23 mouse cellular contexts compared by ENCODE assay signal in genomic region chr11:34087064-34087463, GRCm38 (mm10). TPM values are rescaled to one million over a fixed set of nuclear protein-coding genes. Genes with fewer than 3 reads are reported as not detected.
DNase-seq lines count a peak whose midpoint lies in the region; ATAC-seq and TF ChIP-seq lines count a peak whose summit lies in the region.
"Had no signal": no experiment of that assay in that cellular context is flagged by ENCODE, and none has a peak within 500 bp of the region (broad histone marks: within the 10 kb centered on the region; RNA-seq: fewer than 3 reads in every experiment).

No protein-coding gene starts in this region.

- H3K27ac ChIP-seq in embryonic facial prominence, embryonic 11.5 days (replicated peaks; ENCODE audit: low read depth, low read length), result no peak overlapping the region
- H3K27ac ChIP-seq in embryonic facial prominence, embryonic 10.5 days (replicated peaks), result no peak overlapping the region
- H3K27ac ChIP-seq in intestine, postnatal 0 days (ENCODE audit: low read depth, low read length), result no peak overlapping the region
- no peak overlapping the region for H3K27ac ChIP-seq in intestine, embryonic 15.5 days
- no peak overlapping the region for H3K27ac ChIP-seq in lung, postnatal 0 days (ENCODE audit: low read length)
- H3K27ac ChIP-seq: embryonic facial prominence, embryonic 13.5 days; limb, embryonic 13.5 days; macrophage; neural tube, embryonic 12.5 days had no signal

- TF ChIP-seq CTCF in intestine, postnatal 0 days (IDR thresholded peaks at IDR 0.05; ENCODE audit: low read depth), result peak; percentile 55
- peak; percentile 16; the same call in 1 of the 2 replicates for TF ChIP-seq CTCF in lung, postnatal 0 days (IDR thresholded peaks at IDR 0.05)

- H3K36me3 ChIP-seq in embryonic facial prominence, embryonic 11.5 days (replicated peaks; ENCODE audit: control insufficient read depth, insufficient read depth, low read depth, low read length), result no peaks in the 10 kb centered on the region
- no peaks in the 10 kb centered on the region for H3K36me3 ChIP-seq in embryonic facial prominence, embryonic 10.5 days (replicated peaks)
- H3K36me3 ChIP-seq in intestine, postnatal 0 days (ENCODE audit: control insufficient read depth, insufficient read depth), result no peaks in the 10 kb centered on the region
- no peaks in the 10 kb centered on the region for H3K36me3 ChIP-seq in intestine, embryonic 15.5 days
- no peaks in the 10 kb centered on the region for H3K36me3 ChIP-seq in lung, postnatal 0 days (ENCODE audit: insufficient read depth, low read length)
- H3K36me3 ChIP-seq: embryonic facial prominence, embryonic 13.5 days; limb, embryonic 13.5 days; neural tube, embryonic 12.5 days had no signal

- H3K9ac ChIP-seq in embryonic facial prominence, embryonic 11.5 days (replicated peaks; ENCODE audit: low read length), result no peak overlapping the region
- no peak overlapping the region for H3K9ac ChIP-seq in intestine, postnatal 0 days (ENCODE audit: low read depth, low read length)
- no peak overlapping the region for H3K9ac ChIP-seq in intestine, embryonic 15.5 days
- no peak overlapping the region for H3K9ac ChIP-seq in lung, postnatal 0 days (replicated peaks; ENCODE audit: low read depth)
- H3K9ac ChIP-seq: embryonic facial prominence, embryonic 13.5 days; limb, embryonic 13.5 days; neural tube, embryonic 12.5 days had no signal

- H3K9me3 ChIP-seq in embryonic facial prominence, embryonic 11.5 days (replicated peaks; ENCODE audit: control insufficient read depth, low read length), result no peaks in the 10 kb centered on the region
- H3K9me3 ChIP-seq in embryonic facial prominence, embryonic 10.5 days, result no peaks in the 10 kb centered on the region
- no peaks in the 10 kb centered on the region for H3K9me3 ChIP-seq in intestine, postnatal 0 days (ENCODE audit: control insufficient read depth)
- no peaks in the 10 kb centered on the region for H3K9me3 ChIP-seq in intestine, embryonic 15.5 days
- no peaks in the 10 kb centered on the region for H3K9me3 ChIP-seq in lung, postnatal 0 days (ENCODE audit: low read length)
- H3K9me3 ChIP-seq: embryonic facial prominence, embryonic 13.5 days; limb, embryonic 13.5 days; neural tube, embryonic 12.5 days had no signal

- TF ChIP-seq EP300 in lung, postnatal 0 days (IDR thresholded peaks at IDR 0.05), result no peak

- H3K4me1 ChIP-seq in embryonic facial prominence, embryonic 11.5 days (ENCODE audit: control insufficient read depth, insufficient read depth, low read length), result no peaks in the 10 kb centered on the region
- no peaks in the 10 kb centered on the region for H3K4me1 ChIP-seq in embryonic facial prominence, embryonic 10.5 days
- no peaks in the 10 kb centered on the region for H3K4me1 ChIP-seq in intestine, postnatal 0 days (replicated peaks; ENCODE audit: control insufficient read depth, insufficient read depth, low read length)
- H3K4me1 ChIP-seq in intestine, embryonic 15.5 days (replicated peaks), result no peaks in the 10 kb centered on the region
- no peaks in the 10 kb centered on the region for H3K4me1 ChIP-seq in lung, postnatal 0 days (ENCODE audit: insufficient read depth, low read depth, low read length)
- H3K4me1 ChIP-seq: limb, embryonic 13.5 days; neural tube, embryonic 12.5 days had no signal

- WGBS in embryonic facial prominence, embryonic 11.5 days, result 67% methylated on average over 3 of the region's 3 CpGs
- 70% methylated on average over 3 of the region's 3 CpGs for WGBS in embryonic facial prominence, embryonic 10.5 days
- 64% methylated on average over 3 of the region's 3 CpGs for WGBS in intestine, postnatal 0 days
- WGBS in intestine, embryonic 15.5 days, result 64% methylated on average over 3 of the region's 3 CpGs
- 57% methylated on average over 3 of the region's 3 CpGs for WGBS in lung, postnatal 0 days

- no peak overlapping the region for H3K4me2 ChIP-seq in embryonic facial prominence, embryonic 11.5 days (ENCODE audit: low read depth, low read length)
- H3K4me2 ChIP-seq in intestine, postnatal 0 days (replicated peaks; ENCODE audit: low read depth), result no peak overlapping the region
- H3K4me2 ChIP-seq in intestine, embryonic 15.5 days (replicated peaks), result no peak overlapping the region
- no peak overlapping the region for H3K4me2 ChIP-seq in lung, postnatal 0 days (replicated peaks; ENCODE audit: low read depth, low read length)
- H3K4me2 ChIP-seq: embryonic facial prominence, embryonic 13.5 days; limb, embryonic 13.5 days; midbrain, embryonic 11.5 days; neural tube, embryonic 12.5 days had no signal

- DNase-seq in embryonic facial prominence, embryonic 11.5 days (ENCODE audit: low spot score), result peak; percentile 20
- no peak for DNase-seq in embryonic facial prominence, embryonic 10.5 days (ENCODE audit: low spot score)
- DNase-seq in lung, postnatal 0 days (ENCODE audit: low spot score), result no peak
- no peak for DNase-seq in lung, postnatal 14 days
- no peak for DNase-seq in B cell, adult 2 months
- DNase-seq in layer of hippocampus, postnatal 36 days, result no peak
- DNase-seq: cerebellum, adult 8-10 months; kidney, adult 2 months; lung, adult 18-20 months; right cerebral cortex, postnatal 4 days had no signal

- H3K4me3 ChIP-seq in embryonic facial prominence, embryonic 11.5 days (ENCODE audit: low read depth, low read length), result no peak overlapping the region
- H3K4me3 ChIP-seq in embryonic facial prominence, embryonic 10.5 days, result no peak overlapping the region
- no peak overlapping the region for H3K4me3 ChIP-seq in intestine, postnatal 0 days (ENCODE audit: low read depth, low read length)
- H3K4me3 ChIP-seq in intestine, embryonic 15.5 days (replicated peaks), result no peak overlapping the region
- no peak overlapping the region for H3K4me3 ChIP-seq in lung, postnatal 0 days (ENCODE audit: low read depth, low read length)
- H3K4me3 ChIP-seq: embryonic facial prominence, embryonic 13.5 days; limb, embryonic 13.5 days; neural tube, embryonic 12.5 days had no signal

- ATAC-seq in embryonic facial prominence, embryonic 11.5 days (replicated peaks; ENCODE audit: insufficient number of reproducible peaks, low FRiP score, low TSS enrichment, low read depth), result no peak
- no peak for ATAC-seq in intestine, postnatal 0 days
- ATAC-seq in intestine, embryonic 15.5 days, result no peak
- ATAC-seq in lung, postnatal 0 days, result no peak

- H3K27me3 ChIP-seq in embryonic facial prominence, embryonic 11.5 days (ENCODE audit: control insufficient read depth, insufficient read depth, low read length), result no peaks in the 10 kb centered on the region
- H3K27me3 ChIP-seq in embryonic facial prominence, embryonic 10.5 days (replicated peaks; ENCODE audit: low read depth, poor library complexity, severe bottlenecking), result no peaks in the 10 kb centered on the region
- no peaks in the 10 kb centered on the region for H3K27me3 ChIP-seq in intestine, postnatal 0 days (replicated peaks; ENCODE audit: control insufficient read depth, insufficient read depth, low read length)
- H3K27me3 ChIP-seq in intestine, embryonic 15.5 days (replicated peaks), result no peaks in the 10 kb centered on the region
- no peaks in the 10 kb centered on the region for H3K27me3 ChIP-seq in lung, postnatal 0 days (replicated peaks; ENCODE audit: insufficient read depth, low read length)
- H3K27me3 ChIP-seq: embryonic facial prominence, embryonic 13.5 days; neural tube, embryonic 12.5 days had no signal

RNA-seq across cellular contexts. Expression of gene 4930469K13Rik, which starts 11.3 kb away (rescaled TPM):
- polyA plus RNA-seq in embryonic facial prominence, embryonic 11.5 days (2014; fragmentation: Nextera tagmentation; extraction: Ambion mirVana), result not detected in 2 replicates
- polyA plus RNA-seq in embryonic facial prominence, embryonic 10.5 days (2016; fragmentation: Nextera tagmentation; extraction: Ambion mirVana), result not detected in 2 replicates
- polyA plus RNA-seq in intestine, postnatal 0 days (2015; fragmentation: Nextera tagmentation; extraction: Ambion mirVana), result not detected in 2 replicates
- polyA plus RNA-seq in intestine, embryonic 15.5 days (2015; fragmentation: Nextera tagmentation; extraction: Ambion mirVana), result not detected in 2 replicates
- not detected in 2 replicates for polyA plus RNA-seq in lung, postnatal 0 days (2015; fragmentation: Nextera tagmentation; extraction: Ambion mirVana)
- total RNA-seq in layer of hippocampus, postnatal 36 days (2021), result not detected
- total RNA-seq: adrenal gland, adult 18-20 months; adrenal gland, postnatal 4 days; hematopoietic stem cell, adult 5-6 weeks had no signal
- polyA plus RNA-seq: forebrain, embryonic 16.5 days; heart, embryonic 14.5 days; macrophage; midbrain, embryonic 11.5 days; stomach, embryonic 16.5 days had no signal

RNA-seq across cellular contexts. Expression of gene Lcp2, which starts 40.3 kb away (rescaled TPM):
- 2.3 and 2.4 TPM in 2 replicates for polyA plus RNA-seq in embryonic facial prominence, embryonic 11.5 days (2014; fragmentation: Nextera tagmentation; extraction: Ambion mirVana)
- 1.4 and 1.5 TPM in 2 replicates for polyA plus RNA-seq in embryonic facial prominence, embryonic 10.5 days (2016; fragmentation: Nextera tagmentation; extraction: Ambion mirVana)
- 2.0 and 3.1 TPM in 2 replicates for polyA plus RNA-seq in intestine, postnatal 0 days (2015; fragmentation: Nextera tagmentation; extraction: Ambion mirVana)
- polyA plus RNA-seq in intestine, embryonic 15.5 days (2015; fragmentation: Nextera tagmentation; extraction: Ambion mirVana), result 3.6 and 3.7 TPM in 2 replicates
- 4.5 and 4.9 TPM in 2 replicates for polyA plus RNA-seq in lung, postnatal 0 days (2015; fragmentation: Nextera tagmentation; extraction: Ambion mirVana)
- total RNA-seq in layer of hippocampus, postnatal 36 days (2021), result 1 to 10 TPM; 3.9 to 6.1 TPM
